Mouse (Mus musculus) common myeloid progenitor, adult 5-6 weeks (primary cell): ENCODE data around the gene Tlr12. TPM values are rescaled to one million over a fixed set of nuclear protein-coding genes. Genes with fewer than 3 reads are reported as not detected.

Experiments used
- ATAC-seq: replicated peaks from 2 replicates; pipeline ENCODE4 v1.8.0; 2016; ENCODE audit warnings: low read depth, mild to moderate bottlenecking, moderate TSS enrichment, inconsistent platforms; ENCODE audit not compliant: poor library complexity, severe bottlenecking
- total RNA-seq: library from RNA; stranded (forward); fragments of 200-1000, 187-1606 nt; gene quantifications from 2 replicates; pipeline ENCODE4 v1.2.3, GENCODE M21; 2017

Gene Tlr12
- 0.44 and 1.1 TPM in 2 replicates for total RNA-seq

DNA sequence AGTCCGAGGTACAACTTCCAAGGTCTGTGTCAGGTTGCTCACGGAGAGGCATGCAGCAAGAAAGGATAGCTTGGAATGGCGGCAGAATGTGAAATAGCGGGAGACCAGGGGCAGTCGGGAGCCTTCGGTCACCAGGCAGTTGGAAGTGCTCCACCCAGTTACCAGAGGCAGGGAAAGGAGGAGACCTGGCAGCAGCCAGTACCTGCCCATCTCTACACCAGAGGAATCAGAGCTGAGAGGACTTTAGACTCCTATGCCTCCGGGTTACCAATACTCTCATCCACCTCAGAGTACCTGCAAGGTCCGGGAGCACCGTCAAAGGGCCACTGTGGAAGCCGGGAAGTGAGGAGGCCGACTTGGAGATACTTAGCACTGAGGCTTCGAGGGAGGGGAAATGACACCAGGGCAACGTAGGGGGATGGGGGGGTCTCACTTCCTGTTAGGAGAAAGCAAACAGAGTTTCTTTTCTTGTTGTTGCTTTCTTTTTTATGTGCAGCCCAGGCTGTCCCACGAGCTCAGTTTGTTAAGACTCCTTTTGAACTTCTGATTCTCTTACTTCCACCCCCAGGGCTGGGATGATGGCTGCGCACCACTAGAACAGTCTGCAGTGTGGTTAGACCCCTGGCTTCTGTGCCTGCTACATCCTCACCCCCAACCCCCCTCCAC, at the start of gene Tlr12:
Gene Tlr12 (minus strand): TSS at position 374 of the 666 bp plus-strand sequence.
- ATAC-seq: peak; percentile 9; the same call in 1 of the 2 replicates

DNA sequence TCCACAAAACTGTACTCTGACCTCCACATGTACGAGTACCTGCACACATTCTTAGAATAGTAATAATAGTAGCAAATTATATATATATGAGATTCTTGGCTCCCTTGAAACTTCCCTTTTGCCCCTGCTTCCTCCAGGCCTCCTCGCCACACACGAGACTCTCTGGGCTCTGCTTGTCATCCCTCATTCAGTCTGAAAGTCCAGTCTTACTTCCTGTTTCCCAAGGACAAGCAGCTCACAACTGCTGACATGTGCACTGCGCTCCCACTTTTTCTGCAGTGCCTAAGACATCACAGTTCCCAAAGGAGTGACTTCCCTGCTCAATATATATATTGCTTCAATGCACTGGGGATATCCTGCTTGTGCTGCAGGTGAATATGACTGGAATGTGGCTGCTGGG, 48.8 kb upstream of the Tlr12 start:
- ATAC-seq: peak; percentile 65

DNA sequence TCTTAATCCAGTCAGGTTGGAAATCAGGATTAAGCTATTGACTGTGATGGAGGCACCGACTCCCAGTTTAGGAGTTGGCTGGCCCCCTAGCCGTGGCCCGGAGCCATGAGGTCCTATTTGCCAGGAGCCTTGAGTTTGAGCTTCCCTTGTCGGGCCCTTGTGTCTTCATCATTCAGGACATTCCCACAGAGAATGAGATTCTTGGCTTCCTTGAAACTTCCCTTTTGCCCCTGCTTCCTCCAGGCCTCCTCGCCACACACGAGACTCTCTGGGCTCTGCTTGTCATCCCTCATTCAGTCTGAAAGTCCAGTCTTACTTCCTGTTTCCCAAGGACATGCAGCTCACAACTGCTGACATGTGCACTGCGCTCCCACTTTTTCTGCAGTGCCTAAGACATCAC, 47.9 kb upstream of the Tlr12 start:
- peak; percentile 57 for ATAC-seq

DNA sequence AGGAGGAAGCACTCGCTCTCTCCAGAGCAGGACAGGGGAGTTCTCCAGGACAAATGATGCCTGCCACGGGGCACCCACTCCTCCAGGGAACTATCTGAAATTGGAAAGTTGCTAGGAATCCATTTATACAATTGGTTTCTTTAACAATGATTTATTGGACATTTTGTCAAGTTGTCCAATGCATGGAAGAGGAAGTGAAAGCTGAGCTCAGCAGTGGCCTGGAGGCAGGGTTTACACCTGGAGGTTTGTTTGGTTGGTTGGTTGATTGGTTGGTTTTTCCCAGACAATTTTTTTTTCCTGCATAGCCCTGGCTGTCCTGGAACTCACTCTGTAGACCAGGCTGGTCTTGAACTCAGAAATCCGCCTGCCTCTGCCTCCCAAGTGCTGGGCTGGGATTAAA, 45.6 kb upstream of the Tlr12 start:
- peak; percentile 43 for ATAC-seq

DNA sequence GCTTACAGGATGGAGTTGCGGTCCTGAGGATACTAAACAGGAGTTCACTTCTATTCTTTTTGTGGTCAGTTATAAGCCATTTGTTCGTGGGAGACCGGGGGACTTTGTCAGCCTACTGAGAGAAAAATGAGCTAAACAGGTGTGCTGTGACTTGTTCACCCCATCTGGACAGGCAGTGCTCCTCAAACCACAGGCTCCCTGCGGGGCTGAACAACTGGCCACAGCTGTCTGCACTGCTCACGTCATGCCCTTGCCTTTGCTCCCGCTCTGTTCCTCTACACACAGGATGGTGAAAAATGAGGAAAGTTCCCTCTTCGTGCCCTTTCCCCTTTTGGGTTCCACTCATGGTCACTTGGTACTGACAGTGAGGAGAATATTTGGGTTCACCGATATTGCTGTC, 42.6 kb upstream of the Tlr12 start:
- no peak for ATAC-seq

- ATAC-seq: no peak
These were observed 41.8 kb upstream of the Tlr12 start for GRCm38 (mm10) chr4:128660196-128660595.

- ATAC-seq: no peak
These were observed 37.0 kb upstream of the Tlr12 start for GRCm38 (mm10) chr4:128655446-128655845.

GRCm38 (mm10) chr4:128654505-128655381, 36.3 kb upstream of the Tlr12 start, which contains the start of gene Phc2:
Gene Phc2 (plus strand): TSS chr4:128654702.
- ATAC-seq: peak; percentile 90

GRCm38 (mm10) chr4:128652584-128653298, 34.3 kb upstream of the Tlr12 start:
- ATAC-seq: peak; percentile 24

DNA sequence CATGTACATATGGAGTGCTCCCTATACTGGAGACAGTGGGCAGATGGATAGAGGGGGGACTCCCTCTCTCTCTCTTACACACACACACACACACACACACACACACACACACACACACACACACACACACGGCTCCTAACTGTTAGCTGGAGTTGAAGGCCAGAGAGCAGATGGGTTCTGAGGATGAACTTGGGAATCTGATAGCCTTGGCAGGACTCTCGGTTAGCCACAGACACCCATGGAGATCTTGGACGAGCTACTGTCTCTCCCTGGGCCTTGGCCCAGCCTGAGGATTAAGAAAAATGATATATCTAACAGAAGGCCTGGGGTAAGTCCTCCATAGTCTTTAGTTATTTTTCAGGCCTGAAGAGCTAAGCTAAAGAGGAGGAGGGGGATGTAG, 33.1 kb upstream of the Tlr12 start:
- no peak for ATAC-seq

DNA sequence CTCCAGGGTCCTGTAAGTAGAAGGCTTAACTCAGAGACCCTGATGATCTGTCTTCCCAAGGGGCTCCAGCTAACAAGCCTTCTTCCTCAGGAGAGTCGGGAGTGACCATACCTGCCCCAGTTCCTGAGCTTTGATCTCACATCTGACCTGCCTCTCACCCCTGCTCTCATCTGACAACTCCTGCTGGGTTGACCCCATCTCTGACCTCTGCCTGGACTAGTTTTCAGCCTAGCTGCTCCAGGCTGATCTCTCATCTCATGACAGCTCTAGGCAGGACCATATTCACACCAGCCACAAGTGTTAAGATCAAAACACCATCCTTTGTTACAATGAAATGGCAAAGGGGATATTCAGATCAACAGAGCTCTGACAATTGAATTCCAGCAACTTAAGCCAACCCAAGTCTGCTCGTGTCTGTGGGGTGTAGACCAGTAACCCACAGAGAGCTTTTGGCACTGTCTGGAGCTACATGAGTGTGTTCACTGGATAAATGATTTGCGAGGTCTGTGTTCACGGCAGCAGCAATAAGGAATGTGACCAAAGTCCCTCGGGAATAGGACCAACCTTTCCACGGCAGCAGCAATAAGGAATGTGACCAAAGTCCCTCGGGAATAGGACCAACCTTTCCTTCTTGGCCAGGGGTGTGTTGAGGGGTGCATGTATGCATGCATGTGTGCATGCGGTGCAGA, 30.3 kb upstream of the Tlr12 start:
- no peak for ATAC-seq

DNA sequence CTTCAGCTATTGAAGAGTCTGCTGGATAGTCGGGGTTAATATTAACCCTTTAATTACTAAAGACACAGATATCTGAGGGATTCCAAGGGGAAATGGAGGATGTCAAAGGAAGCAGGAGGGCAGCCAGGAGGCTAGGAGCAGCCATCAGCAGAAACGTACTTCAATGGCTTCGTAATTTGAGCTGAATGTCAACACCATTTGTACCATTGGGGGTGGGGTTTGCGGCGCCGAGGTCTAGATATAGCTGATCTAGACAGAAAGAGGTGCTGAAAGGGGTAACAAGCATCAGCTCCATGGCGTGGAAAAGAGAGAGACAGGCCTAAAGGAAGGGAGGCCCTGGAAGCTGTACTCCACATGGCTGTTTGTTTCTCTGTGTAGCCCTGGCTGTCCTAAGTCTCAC, 28.3 kb upstream of the Tlr12 start:
- ATAC-seq: no peak

GRCm38 (mm10) chr4:128645896-128646295, 27.5 kb upstream of the Tlr12 start:
- ATAC-seq: no peak

DNA sequence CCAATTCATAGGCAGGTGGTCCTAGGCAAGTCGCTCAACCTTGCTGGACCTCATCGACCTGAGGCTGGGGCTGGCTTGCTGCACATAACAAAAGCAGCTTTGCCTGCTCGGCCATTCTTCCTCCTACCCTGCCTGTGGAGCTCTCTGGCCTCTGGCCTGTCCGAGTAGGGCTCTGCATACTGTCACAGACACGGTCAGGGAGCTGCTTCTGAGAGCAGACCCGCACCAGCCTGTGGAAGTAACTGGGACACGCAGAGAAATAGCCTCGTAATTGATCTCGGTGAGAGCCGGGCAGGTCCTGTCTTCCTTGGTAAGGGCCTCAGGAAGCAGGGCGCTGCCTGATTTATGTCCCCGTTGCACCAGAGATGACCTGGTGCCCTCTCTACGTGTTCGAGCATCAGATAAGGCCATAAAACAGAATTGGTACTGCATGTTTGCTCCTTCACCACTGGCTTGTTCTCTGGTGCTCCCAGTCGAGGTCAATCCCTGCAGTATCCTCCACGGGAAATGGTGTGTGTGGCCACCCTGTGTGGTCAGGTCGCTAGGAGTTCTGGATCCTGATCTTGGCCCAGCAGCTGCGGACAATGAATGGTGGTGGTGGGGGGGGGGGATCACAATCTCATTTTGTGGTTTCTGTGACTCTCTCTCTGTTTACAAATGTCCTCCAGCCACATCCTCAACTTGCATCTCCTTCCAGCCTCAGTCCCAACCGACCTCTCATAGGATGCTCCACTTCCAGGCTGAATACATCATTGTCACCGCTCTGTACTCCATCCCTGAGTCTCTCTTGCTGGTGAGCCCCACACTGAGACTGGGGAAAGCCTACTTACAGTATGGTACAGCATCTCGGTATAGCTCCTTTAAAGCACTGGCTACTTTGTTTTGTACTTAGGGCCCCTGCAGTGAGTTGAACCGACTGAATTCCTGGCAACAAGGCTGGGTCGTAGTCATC, 23.6 kb upstream of the Tlr12 start:
- ATAC-seq: no peak

- peak; percentile 34 for ATAC-seq
These were observed 20.0 kb upstream of the Tlr12 start for GRCm38 (mm10) chr4:128638265-128638923.

DNA sequence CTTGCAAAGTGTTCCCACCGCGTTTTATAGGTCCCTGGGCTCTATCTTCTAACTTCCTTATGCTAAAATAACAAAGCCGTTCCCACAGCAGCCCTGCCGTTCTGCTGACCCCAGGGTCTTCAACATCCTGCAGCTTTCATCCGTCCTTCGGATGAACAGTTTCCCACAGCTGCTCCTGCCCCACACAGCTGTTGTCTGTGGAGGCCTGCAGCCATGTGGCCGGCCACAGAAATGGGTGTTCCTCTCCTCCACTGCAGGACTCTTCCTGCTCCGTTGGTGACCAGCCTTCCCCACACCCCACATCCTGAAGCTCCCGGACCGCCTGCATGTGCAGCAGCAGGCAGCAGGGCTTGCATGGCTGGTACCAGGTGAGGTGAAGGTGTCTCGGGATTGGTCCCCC, 18.8 kb upstream of the Tlr12 start:
- peak; percentile 69 for ATAC-seq

- ATAC-seq: peak; percentile 15; the same call in 1 of the 2 replicates
These were observed 17.6 kb upstream of the Tlr12 start for GRCm38 (mm10) chr4:128635894-128636585.

DNA sequence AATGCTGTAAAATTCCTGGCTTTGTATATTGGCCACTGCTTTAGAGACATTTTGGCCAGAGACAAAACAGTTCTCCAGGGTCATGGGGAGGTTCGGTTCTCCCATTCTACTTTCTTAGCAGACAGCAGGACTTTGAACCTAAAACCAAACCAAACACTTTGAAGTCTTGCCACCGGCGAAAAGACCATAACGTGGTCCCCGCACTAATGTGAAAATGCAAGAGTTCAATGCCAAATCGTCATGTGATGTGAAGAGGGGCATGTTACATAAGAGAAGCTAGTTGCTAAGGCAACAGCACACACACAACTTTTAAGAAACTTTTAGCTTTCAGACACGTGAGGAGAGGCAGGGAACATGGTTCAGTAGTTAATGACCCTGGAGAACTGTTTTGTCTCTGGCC, 17.0 kb upstream of the Tlr12 start:
- ATAC-seq: no peak
